In genomic region chr4:127015294-127015993, GRCm38 (mm10) we compare ENCODE assay signal across 8 mouse cellular contexts. TPM values are rescaled to one million over a fixed set of nuclear protein-coding genes. Genes with fewer than 3 reads are reported as not detected.
DNase-seq lines count a peak whose midpoint lies in the region; ATAC-seq lines count a peak whose summit lies in the region.
"Not testable (repeated sequence)": the region's sequence is repeated elsewhere in the genome, so short reads cannot be mapped to it uniquely, and the experiment has no call there.

No protein-coding gene starts in this region.

- H3K4me2 ChIP-seq in intestine, embryonic 16.5 days (ENCODE audit: low read depth, low read length): 0 out of 2 replicates have a peak overlapping the region, but pooled peaks have one; percentile 37

- not testable (repeated sequence) for H3K27me3 ChIP-seq in intestine, embryonic 16.5 days (replicated peaks; ENCODE audit: control insufficient read depth, insufficient read depth, low read length); midbrain, embryonic 10.5 days (ENCODE audit: low read depth, poor library complexity, severe bottlenecking)

- DNase-seq in adrenal gland, adult 18-20 months (ENCODE audit: low spot score in 2 of 2): peak; percentile 72 to 75
- DNase-seq in embryo, embryonic 11.5 days (ENCODE audit: low read depth, low spot score): peak; percentile 71
- DNase-seq in gastrocnemius, postnatal 4 days (ENCODE audit: low spot score in 2 of 2): peak; percentile 66 to 81
- DNase-seq in left cerebral cortex, postnatal 25 days (ENCODE audit: low spot score in 2 of 2): peak; percentile 84 to 90
- DNase-seq in midbrain, embryonic 10.5 days (ENCODE audit: low spot score): peak; percentile 84
- peak; percentile 77 for DNase-seq in right cerebral cortex, postnatal 4 days
- DNase-seq in yolk sac, embryonic 10.5 days (ENCODE audit: low spot score): peak; percentile 86

- H3K4me3 ChIP-seq in intestine, embryonic 16.5 days (ENCODE audit: low read length): peak overlapping the region; percentile 37
- H3K4me3 ChIP-seq in midbrain, embryonic 10.5 days: peak overlapping the region; percentile 44

- H3K9me3 ChIP-seq in intestine, embryonic 16.5 days (ENCODE audit: control insufficient read depth, low read length); midbrain, embryonic 10.5 days (replicated peaks): not testable (repeated sequence)

- not testable (repeated sequence) for H3K27ac ChIP-seq in intestine, embryonic 16.5 days (ENCODE audit: low read length); midbrain, embryonic 10.5 days (replicated peaks)

- ATAC-seq in intestine, embryonic 16.5 days: peak; percentile 94

- intact Hi-C loops in left cerebral cortex, postnatal 25 days (cut with DNase I): not testable (repeated sequence)

- not testable (repeated sequence) for H3K36me3 ChIP-seq in intestine, embryonic 16.5 days (ENCODE audit: control insufficient read depth, insufficient read depth, low read length); midbrain, embryonic 10.5 days

- not testable (repeated sequence) for H3K9ac ChIP-seq in intestine, embryonic 16.5 days (ENCODE audit: low read depth, low read length)

- 18% methylated on average over 14 of the region's 26 CpGs for WGBS in intestine, embryonic 16.5 days
- WGBS in midbrain, embryonic 10.5 days: 15% methylated on average over 14 of the region's 26 CpGs

- not testable (repeated sequence) for H3K4me1 ChIP-seq in intestine, embryonic 16.5 days (ENCODE audit: control insufficient read depth, insufficient read depth, low read length); midbrain, embryonic 10.5 days

RNA-seq across cellular contexts. Expression of gene Sfpq, which starts 5.7 kb away (rescaled TPM):
- 100 to 1,000 TPM; 233 to 291 TPM for total RNA-seq in adrenal gland, adult 18-20 months (2021)
- 100 to 1,000 TPM; 171 to 250 TPM for total RNA-seq in gastrocnemius, postnatal 4 days (2021)
- polyA plus RNA-seq in intestine, embryonic 16.5 days (2015; fragmentation: Nextera tagmentation; extraction: Ambion mirVana): 39.7 and 42.1 TPM in 2 replicates
- 100 to 1,000 TPM; 241 to 253 TPM for total RNA-seq in left cerebral cortex, postnatal 25 days (2021)
- polyA plus RNA-seq in midbrain, embryonic 10.5 days (2016; fragmentation: Nextera tagmentation; extraction: Ambion mirVana): 108 and 110 TPM in 2 replicates

RNA-seq across cellular contexts. Expression of gene Zmym1, which starts 45.5 kb away (rescaled TPM):
- total RNA-seq in adrenal gland, adult 18-20 months (2021): 1 to 10 TPM; 6.6 to 8.1 TPM
- 1 to 10 TPM; 6.8 to 6.9 TPM for total RNA-seq in gastrocnemius, postnatal 4 days (2021)
- polyA plus RNA-seq in intestine, embryonic 16.5 days (2015; fragmentation: Nextera tagmentation; extraction: Ambion mirVana): 9.5 and 10.8 TPM in 2 replicates
- 10 to 100 TPM; 13.4 to 16.5 TPM for total RNA-seq in left cerebral cortex, postnatal 25 days (2021)
- 34.7 and 38.5 TPM in 2 replicates for polyA plus RNA-seq in midbrain, embryonic 10.5 days (2016; fragmentation: Nextera tagmentation; extraction: Ambion mirVana)

RNA-seq across cellular contexts. Expression of gene Zmym4, which starts 47.5 kb away (rescaled TPM):
- 10 to 100 TPM; 29.3 to 32.5 TPM for total RNA-seq in adrenal gland, adult 18-20 months (2021)
- total RNA-seq in gastrocnemius, postnatal 4 days (2021): 10 to 100 TPM; 39.7 to 41.6 TPM
- polyA plus RNA-seq in intestine, embryonic 16.5 days (2015; fragmentation: Nextera tagmentation; extraction: Ambion mirVana): 10.1 and 10.7 TPM in 2 replicates
- total RNA-seq in left cerebral cortex, postnatal 25 days (2021): 10 to 100 TPM; 41.8 to 51.8 TPM
- 25.1 and 27.2 TPM in 2 replicates for polyA plus RNA-seq in midbrain, embryonic 10.5 days (2016; fragmentation: Nextera tagmentation; extraction: Ambion mirVana)
